Mouse (Mus musculus) skeletal muscle tissue, adult 2 months (tissue): ENCODE data around the gene Esyt2.
"Not testable (repeated sequence)": the region's sequence is repeated elsewhere in the genome, so short reads cannot be mapped to it uniquely, and the experiment has no call there.

Source experiments
- DNase-seq: peaks from one replicate; pipeline ENCODE4 v3.0.0-alpha.2; 2012; ENCODE audit warnings: low read depth, low spot score

Esyt2 gene

DNA sequence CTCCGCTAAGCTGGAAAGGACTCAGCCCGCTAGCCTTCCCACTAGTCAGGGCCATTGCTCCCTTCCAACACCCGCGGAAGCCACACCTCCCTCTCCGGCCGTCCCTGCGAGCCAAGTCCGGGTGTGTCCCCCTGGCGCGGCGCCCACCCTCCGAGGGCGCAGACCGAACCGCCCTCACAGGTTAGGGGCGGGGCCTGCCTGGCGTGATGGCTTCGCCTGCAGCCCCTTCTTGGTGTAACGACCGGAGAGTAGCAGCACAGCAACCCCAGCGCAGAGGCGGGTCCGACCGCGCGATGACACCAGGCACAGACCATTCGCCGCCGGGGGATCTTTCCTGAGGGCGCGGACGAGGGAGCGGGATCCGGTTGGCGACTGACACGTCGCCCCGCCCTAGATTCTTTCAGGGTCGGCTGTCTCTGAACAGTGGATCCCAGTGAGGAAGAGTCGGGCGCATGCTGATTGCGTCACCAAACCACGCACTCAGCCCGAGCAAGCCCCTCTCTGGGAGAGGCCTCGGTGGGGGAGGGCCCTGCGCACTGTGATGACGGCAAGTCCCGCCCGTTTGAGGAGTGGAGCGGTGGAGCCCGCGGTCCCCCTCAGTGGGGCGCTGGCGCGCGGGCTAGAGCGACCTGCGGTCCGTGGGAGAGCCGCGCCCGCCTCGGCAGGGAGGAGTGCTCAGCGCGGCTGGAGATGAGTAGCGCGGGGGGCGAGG, at the start of gene Esyt2:
Esyt2 (plus strand) TSS at position 544 of the 712 bp plus-strand sequence.
- DNase-seq, result peak; percentile 99

DNA sequence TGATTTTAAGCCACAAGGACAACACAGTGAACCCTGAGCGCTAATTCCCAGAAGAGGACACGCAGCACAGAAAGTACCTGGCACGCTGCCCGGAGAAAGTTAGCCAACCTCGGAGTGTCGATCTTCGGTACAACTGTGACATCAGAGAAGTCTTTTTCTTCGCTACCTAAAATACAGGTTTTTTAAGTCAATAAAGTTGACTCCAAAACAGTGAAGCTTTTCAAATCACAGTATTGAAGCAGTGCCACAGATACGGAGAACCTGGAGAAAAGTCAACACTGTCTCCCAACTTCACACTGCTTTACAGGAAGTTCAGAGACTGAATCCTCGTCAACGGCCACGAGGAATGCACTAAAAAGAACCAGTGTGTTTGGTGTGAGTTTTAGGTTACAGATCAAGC, 49.4 kb upstream of the Esyt2 start:
- peak; percentile 92 for DNase-seq

DNA sequence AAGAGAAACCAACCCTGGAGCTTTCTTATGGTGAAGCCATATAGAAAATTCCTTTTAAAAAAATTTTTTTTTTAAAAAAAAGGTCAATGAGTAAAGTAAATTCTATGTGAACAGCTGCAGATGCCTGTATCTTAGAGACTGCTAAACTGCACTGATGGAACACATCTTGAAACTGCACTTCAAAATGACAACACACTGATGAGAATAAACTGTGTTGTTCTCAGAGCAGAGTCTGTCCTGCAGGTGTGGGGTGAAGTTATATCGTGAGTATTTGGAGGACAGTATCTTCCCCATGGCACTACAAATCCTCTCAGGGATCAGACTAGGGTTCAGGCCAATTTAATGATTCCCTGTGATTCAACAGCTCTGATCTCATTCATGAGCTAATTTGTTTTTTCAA, 48.9 kb upstream of the Esyt2 start:
- DNase-seq, result peak; percentile 43

DNA sequence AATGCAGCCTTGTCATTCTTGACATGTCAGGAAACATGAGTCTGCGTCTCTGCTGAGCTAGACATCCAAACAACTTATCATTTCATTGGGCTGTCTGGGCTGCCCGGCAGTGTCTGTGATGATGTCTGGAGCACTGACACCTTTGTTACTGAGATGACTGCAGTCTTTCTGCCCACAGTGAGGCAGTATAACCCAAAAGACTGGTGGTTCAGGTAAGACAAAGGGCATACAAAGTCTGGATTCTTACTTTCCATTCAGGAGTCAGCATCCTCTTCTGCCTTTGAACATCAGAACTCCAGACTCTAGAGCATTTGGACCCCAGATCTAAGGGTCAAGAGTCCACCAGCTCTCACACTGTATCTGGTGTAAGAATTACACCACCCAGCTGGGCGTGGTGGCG, 45.6 kb upstream of the Esyt2 start:
- no peak for DNase-seq

DNA sequence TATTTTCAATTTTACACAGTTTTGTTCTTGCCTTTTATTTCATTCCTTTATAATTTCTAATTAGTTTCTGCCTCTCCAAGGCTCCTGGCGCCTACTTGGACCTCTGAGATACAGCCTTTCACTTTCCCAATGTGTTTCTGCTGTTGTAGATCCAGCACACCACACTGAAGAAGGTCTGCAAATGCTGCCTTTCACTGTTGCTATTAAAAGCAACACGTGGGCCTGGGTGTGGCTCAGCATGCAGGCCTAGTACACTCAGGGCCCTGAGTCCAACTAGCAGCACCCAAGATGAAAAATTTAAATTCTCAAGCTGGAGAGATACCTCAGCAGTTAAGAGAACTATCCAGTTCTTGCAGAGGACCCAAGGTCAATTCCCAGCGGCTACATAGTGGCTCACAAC, 44.3 kb upstream of the Esyt2 start:
- peak; percentile 35 for DNase-seq

DNA sequence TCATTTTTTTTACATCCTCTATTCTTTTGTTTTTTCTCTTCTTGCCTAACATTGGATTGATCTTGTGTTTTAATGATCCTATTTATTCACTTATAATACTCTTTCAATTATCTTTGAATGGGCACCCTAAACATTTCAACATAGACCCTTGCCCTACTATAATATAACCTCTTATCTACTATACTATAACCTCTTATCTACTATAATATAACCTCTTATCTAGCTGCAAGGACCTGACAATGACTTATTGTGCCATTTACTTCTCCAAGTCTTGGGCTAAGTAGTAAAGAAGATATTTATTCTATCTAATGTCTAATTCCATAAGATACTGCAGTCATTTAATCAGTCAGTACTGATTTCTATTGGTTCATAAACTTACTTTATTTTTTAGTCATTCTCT, 42.6 kb upstream of the Esyt2 start:
- DNase-seq, result no peak

DNA sequence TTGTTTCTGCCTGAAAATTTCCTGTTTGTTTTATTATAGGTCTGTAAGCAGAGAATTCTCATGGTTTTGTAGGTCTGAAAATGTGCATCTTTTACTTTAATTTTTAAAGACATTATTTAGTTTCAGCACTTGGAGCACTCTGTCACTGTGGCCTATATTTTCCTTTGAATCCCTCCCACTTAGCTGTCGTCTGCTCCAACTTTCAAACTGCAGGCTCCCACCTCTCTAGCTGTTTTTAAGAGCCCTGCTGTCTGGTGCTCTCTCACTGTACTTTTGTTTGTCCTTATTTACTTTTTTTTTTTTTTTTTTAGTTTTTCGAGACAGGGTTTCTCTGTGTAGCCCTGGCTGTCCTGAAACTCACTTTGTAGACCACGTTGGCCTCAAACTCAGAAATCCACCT, 42.2 kb upstream of the Esyt2 start:
- no peak for DNase-seq

DNA sequence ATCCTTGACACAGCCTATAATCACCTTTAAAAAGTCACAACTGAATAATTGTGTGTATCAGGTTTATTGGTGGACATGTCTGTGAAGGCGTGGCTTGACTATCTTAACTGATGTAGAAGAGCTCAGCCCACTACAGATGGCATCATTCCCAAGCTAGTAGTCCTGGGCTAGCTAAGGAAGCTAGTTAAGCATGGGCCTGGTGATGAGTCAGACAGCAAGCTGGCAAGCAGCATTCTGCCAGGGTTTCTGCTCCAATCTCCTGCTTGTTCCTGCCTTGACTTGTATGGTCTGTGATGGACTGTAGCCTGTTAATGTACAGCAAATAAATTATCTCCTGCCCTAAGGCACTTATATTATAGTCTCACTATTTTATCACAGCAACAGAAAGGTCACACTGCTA, 36.4 kb upstream of the Esyt2 start:
- no peak for DNase-seq

DNA sequence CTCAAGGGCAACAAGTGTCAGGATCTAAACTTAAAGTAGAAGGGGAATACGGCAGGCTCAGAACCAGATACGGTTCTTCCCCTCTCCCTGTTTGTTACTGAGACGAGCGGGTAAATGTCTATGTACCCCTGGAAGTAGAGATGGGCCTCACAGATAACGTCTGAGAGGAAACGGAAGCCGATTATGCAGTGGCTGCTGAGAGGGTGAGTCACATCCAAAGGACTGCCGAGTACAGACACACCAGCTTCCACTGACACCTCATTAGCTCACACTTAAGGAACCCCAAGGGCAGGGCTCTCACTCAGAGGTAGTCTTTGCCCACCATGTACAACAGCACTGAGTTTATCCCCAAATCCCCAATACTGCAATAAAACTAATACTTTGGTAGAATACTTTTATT, 26.3 kb upstream of the Esyt2 start:
- no peak for DNase-seq

DNA sequence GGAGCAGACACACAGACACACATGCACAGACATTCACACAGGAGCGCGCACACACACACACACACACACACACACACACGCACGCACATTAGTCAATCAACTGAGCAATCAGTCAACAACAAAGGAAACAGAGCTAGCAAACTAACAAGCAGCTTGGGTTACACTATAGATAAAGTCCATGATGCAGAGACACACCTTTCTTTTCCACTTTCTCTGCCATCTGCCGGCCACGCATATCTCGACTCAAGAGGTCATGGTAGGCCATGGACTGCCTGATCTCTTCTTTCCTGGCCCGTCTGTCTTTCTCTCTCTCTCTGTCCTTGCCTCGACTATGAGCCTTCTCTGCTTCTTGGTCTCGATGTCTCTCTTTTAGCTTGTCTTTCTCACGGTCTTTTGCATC, 25.4 kb upstream of the Esyt2 start:
- no peak for DNase-seq

DNA sequence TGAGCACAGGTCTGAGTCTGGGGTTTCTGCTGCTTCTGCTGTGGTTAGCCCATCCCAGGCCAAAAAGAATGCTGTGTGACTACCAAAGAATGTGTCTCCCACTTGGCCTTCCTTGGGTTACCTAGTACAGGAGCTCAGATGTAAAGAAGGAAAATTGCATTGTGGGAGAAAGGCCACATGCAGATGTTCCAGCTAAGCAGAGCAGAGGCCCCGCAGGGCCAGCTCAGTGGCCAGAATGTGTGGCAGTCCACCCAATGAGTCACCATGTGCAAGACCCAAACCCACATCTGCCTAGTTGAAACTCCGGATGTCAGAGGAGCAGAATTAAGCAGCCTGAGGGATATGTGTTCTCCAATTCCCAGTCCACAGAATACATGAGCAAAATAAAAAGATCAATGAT, 22.7 kb upstream of the Esyt2 start:
- DNase-seq, result no peak

DNA sequence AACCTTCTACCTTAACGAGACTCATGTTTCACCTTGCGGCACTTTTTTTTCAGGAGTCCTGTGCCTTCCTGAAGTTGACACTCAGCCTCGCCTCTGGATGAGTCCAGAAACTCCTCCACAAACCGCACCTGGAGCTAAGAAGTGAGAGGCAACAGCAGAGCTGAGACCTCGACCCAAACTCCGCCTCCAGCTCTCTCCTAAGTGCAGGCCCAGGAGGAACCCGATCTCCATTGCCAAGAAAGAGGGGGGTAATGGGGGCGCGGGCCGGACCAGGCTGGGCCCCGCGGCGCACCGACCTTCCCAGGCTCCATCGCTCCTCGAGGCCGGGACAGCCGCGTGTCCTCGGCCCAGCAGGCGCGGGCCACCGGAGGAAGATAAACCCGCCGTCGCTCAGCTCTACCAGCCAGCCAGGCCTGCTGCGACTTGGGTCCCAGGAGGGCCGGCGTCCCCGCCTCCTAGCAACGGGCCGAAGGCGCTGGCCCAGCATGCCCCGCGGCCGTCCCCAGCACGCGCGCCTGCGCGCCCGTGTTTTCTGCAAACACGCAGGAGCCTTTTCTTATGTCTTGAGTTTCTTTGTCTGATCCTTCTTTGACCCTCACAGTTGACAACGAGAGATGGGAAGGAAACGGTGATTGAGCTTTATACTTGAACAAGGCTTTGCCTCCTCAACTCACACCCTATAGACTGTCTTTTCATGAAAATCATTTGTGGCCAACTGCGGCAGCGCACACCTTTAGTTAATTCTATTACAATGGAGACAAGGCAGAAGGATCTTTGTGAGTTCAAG, 18.2 kb upstream of the Esyt2 start, which contains the start of gene Wdr60:
Wdr60 (minus strand) TSS at position 468 of the 787 bp plus-strand sequence.
- DNase-seq, result peak; percentile 81

DNA sequence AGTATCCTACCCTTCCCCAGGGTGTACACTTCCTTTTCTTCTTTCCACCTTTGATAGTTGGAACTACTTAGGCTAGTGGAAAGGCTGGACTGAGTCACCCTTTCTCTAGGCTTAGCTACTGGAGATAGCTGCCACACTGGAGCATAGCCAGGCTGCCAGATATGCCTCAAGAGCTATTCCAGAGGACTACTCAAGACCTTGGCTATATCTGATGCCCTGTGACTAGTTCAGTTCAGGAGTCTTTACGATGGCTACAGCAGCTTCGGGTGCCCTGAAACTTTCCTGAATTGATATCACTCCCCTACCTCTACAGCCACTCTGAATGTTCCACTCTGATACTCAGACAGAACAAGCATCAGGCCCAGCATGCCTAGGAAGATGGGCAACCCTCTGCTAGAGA, 16.2 kb upstream of the Esyt2 start:
- no peak for DNase-seq

DNA sequence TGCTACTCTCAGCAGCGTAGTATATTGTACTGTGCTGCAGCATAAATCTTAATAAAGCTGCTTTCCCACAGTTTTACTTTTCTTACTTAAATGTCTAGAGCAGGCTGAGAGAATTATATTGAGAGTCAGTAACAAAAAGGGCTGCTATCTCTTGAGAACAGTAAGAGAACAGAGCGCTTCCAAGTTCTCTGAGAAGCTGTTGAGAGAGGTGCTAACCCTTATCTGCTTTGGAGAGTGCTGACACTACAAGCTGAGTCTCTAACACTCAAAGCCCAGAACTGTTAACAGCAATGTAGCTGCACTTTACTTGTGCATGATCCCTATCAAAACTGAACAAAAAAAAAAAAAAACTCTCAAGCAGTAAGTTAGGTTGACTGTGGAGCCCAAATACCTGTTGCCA, 15.7 kb upstream of the Esyt2 start:
- DNase-seq, result no peak

DNA sequence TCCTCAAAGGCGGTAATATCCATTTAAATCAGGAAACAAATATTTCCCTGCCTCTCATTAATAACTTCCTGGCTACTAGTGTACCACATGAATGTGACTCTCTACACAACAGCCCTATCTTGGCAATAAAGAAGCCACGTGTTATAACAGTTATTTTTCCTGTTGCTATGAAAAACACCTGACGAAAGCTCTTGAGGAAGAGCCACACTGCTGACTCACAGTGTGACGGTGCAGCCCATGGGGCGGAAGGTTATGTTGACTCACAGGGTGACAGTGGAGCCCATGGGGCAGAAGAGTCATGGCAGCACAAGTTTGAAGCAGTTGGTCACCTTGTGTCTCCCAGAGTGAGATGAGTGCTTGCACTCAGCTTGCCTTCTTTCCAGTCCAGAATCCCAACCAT, 11.5 kb upstream of the Esyt2 start:
- DNase-seq, result peak; percentile 9

DNA sequence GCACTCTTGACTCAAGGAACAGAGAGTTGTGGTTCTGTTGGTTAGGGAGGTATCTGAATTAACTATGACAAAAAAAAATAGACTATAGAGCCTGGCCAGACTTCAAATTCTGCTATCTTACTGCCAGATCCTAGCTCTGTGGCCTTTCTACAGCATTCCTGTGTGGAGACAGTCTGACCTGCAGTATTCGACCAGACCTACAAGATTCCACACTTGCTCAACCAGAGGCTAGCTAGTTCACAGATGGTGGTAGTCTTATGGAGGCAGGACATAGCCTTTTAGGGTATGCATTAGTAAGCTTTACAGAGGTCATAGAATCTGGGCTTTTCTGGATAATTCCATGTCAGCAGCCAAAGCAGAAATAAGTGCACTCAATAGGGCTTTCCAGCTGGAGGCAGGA, 10.5 kb upstream of the Esyt2 start:
- DNase-seq, result no peak

DNA sequence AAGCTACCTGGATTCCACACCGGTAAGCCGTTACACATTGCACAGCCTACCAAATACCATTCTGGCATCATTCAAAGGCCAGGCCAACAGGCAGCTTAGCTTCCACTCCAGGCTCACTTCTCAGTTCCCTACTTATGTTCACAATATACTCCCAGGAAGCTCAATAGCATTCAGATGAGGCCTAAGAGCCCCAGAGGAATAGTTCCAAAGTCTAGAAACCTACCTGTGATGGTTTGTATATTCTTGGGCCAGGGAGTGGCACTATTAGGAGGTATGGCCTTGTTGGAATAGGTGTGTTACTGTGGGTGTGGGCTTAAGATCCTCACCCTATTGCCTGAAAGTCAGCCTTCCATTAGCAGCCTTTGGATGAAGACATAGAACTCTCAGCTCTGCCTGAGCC, 9.9 kb upstream of the Esyt2 start:
- no peak for DNase-seq

DNA sequence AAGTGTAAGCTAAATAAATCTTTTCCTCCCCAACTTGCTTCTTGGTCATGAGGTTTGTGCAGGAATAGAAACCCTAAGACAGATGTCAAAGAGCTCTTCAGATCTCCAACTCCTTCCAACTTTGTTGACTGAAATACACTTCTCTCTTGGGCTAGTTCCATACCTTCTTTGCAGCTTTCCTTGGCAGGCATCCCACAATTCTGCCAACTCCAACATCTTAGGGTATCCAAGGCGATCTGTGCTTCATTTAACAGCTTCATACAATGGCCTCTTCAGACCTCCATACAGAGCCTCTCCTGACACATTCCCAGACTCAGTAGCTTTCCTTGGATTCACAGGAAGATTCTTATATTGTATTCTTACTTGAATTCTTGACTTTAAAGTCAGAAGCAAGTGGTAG, 7.3 kb upstream of the Esyt2 start:
- no peak for DNase-seq

DNA sequence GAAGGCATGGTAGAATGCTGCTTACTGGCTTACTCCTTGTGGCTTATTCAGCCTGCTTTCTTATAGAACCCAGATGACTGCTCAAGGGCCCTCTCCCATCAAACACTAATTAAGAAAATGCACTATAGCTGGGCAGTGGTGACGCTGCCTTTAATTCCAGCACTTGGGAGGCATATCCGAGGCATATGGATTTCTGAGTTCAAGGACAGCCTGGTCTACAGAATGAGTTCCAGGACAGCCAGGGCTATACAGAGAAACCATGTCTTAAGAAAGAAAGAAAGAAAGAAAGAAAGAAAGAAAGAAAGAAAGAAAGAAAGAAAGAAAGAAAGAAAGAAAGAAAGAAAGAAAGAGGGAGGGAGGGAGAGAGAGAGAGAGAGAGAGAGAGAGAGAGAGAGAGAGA, 5.9 kb upstream of the Esyt2 start, which contains the start of gene Gm11027:
Gm11027 (plus strand) TSS at position 301 of the 400 bp plus-strand sequence.
- DNase-seq, result not testable (repeated sequence)

DNA sequence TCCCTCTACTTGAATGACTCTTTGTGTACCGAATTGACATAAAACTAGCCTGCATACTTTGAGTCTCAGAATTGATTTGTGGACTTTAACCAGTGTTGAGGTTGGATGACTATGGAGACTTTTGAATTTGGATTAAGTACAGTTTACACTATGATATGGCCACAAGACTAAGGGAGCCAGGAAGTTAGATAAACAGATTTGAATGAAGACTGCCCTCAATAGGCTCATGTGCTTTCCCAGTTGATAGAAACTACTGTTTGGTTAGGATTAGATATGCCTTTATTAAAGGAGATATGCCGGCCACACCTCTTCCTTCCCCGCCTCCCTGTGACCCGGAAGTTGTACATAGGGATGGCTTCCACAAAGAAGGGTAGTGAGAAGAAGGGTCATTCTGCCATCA, 5.4 kb upstream of the Esyt2 start:
- no peak for DNase-seq

DNA sequence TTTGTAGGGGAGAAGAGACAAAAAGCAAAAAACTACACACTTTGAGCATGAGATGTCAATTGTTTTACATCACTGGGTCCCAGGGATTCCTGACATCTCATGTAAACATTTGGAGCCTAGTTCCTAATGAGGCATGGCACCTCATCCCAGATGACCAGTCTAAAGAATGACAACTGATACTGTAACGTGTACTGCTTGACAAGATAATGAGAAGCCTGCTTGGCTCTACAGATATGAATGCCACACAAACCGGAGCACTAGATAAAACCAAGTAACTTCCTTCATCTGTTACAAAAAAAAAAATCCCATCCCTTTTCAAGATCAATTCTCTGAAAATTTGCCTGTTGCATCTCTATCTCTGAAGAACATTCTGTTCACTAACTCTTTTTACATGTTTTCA, 4.0 kb upstream of the Esyt2 start:
- no peak for DNase-seq

DNA sequence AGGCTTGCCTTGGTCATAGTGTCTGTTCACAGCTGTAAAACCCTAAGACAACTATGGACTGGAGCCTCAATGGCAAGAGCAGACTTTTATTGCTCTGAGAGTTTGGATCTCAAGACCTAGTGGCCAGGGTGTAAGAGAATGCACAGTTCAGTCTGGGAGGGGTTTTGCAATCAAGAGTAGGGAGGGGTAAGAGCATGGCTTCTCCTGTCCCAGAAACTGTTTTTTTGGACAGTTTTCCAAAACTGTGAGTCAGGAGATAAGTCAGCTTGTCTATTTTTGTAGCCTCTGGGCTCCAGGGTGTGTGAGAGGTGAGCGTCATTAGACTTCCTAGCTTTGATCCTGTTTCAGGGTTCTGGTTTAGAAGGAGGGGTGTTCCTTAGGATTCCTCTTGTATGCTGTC, 2.5 kb upstream of the Esyt2 start:
- peak; percentile 37 for DNase-seq

DNA sequence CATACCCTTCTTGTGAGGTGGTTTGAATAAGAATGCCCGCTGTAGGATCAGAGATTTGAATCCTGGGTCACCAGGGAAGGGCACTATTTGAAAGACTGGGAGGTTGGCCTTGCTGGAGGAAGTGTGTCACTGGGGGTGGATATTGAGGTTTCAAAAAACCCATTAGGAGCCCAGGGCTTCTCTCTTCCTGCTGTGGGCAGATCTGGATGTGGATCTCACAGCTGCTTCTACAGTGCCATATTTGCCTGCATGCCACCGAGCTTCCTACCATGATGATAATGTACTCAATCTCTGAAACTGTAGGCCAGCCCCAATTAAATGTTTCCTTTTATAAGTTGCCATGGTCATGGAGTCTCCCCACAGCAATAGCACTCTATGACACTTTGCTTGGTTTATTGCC, 1.8 kb upstream of the Esyt2 start:
- no peak for DNase-seq
